Mouse (Mus musculus) small intestine, adult 2 months (tissue): Measurements from ENCODE around the gene Fsd2.

Experiments used
- CTCF ChIP-seq: fragments of 200-500 bp; IDR thresholded peaks from 2 replicates; pipeline ENCODE4 v1.5.1; 2012; ENCODE audit warnings: low read depth, mild to moderate bottlenecking, control low read depth, inconsistent platforms, low read length, moderate library complexity, mixed read lengths; ENCODE audit not compliant: insufficient replicate concordance, insufficient read length; ENCODE audit errors: extremely low read depth
- POLR2A ChIP-seq: fragments of 200-500 bp; IDR thresholded peaks from 2 replicates; pipeline ENCODE4 v1.6.1; 2012; ENCODE audit warnings: low read depth, mild to moderate bottlenecking, control low read depth, inconsistent platforms, low read length, moderate library complexity

- TF ChIP-seq POLR2A, result no peak
- TF ChIP-seq CTCF, result no peak
Observed at GRCm38 (mm10) chr7:81516154-81517030, 50.4 kb downstream of the Fsd2 start.
